Mouse (Mus musculus): Measurements from ENCODE around the gene Pomt2. TPM values are rescaled to one million over a fixed set of nuclear protein-coding genes. Genes with fewer than 3 reads are reported as not detected.
"Not testable (repeated sequence)": the region's sequence is repeated elsewhere in the genome, so short reads cannot be mapped to it uniquely, and the experiment has no call there.

The Pomt2 gene
- polyA plus RNA-seq, 1 experiment: 0.09 TPM

- H3K4me1 ChIP-seq (ENCODE audit: control insufficient read depth): peaks cover 21% of the 10 kb centered on the region
- no peaks in the 10 kb centered on the region for H3K27me3 ChIP-seq (ENCODE audit: control insufficient read depth)
- H3K4me3 ChIP-seq (replicated peaks): peak overlapping the region; percentile 48
- peaks cover 27% of the 10 kb centered on the region for H3K9me3 ChIP-seq (ENCODE audit: control insufficient read depth, low read length)
- peaks cover 25% of the 10 kb centered on the region for H3K36me3 ChIP-seq (ENCODE audit: control insufficient read depth)
- TF ChIP-seq GATA1 (IDR thresholded peaks at IDR 0.05; ENCODE audit: low read length) (no peak), TAL1 (IDR thresholded peaks at IDR 0.05; ENCODE audit: low read length) (no peak)
Observed at GRCm38 (mm10) chr12:87157361-87157760, 9.6 kb upstream of the Pomt2 start.

DNA sequence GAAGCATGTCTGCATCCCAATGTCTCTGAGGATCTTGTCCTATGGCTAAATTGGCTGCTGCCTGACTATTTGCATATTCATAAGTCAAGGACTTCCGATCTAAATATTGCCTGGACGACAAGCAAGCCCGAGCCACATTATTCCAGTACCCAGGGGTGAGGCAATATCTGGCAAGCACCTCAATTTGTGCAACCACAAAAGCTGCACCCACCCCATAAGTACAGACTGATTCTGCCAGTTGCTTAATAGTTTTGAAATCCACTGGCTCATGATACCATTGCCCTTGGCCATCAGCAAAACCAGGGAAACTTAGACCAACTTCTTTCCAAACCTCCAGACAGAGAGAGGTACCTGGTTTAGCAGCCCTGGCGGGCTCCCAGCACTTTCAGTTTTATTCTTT lies 6.7 kb upstream of the Pomt2 start:
- Histone ChIP-seq H3K36me3 (ENCODE audit: control insufficient read depth) (peaks cover 16% of the 10 kb centered on the region), H3K9me3 (ENCODE audit: control insufficient read depth, low read length) (peaks cover 39% of the 10 kb centered on the region)
- H3K4me3 ChIP-seq (replicated peaks); H3K4me1 ChIP-seq (ENCODE audit: control insufficient read depth); H3K27me3 ChIP-seq (ENCODE audit: control insufficient read depth): not testable (repeated sequence)

DNA sequence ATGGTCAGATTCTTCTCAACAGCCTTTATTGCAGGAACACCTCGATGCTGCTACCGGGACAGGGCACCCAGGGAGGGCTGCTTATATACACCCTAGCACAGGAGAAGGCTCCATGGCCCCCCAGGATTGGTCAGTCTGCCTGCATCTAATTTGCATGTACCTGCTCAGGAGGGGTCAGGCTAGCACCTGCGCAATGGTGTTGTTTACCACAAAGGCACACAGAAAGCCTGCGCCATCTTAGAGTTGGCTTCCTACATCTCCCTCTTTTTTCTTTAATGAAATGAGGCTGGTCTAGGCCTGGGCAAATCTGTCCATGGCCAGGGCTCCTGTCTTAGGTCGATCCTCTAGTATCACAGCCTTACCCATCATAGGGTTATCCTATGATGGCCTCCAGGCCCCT lies 1.7 kb upstream of the Pomt2 start:
- peaks cover 29% of the 10 kb centered on the region for H3K9me3 ChIP-seq (ENCODE audit: control insufficient read depth, low read length)
- TF ChIP-seq GATA1 (IDR thresholded peaks at IDR 0.05; ENCODE audit: low read length) (no peak), TAL1 (IDR thresholded peaks at IDR 0.05; ENCODE audit: low read length) (no peak)
- peaks cover 9% of the 10 kb centered on the region for H3K36me3 ChIP-seq (ENCODE audit: control insufficient read depth)
- no peak overlapping the region for H3K4me3 ChIP-seq (replicated peaks)
- H3K27me3 ChIP-seq (ENCODE audit: control insufficient read depth): no peaks in the 10 kb centered on the region
- H3K4me1 ChIP-seq (ENCODE audit: control insufficient read depth): peaks cover 25% of the 10 kb centered on the region

- H3K36me3 ChIP-seq (ENCODE audit: control insufficient read depth): peaks cover 9% of the 10 kb centered on the region
- H3K9me3 ChIP-seq (ENCODE audit: control insufficient read depth, low read length): peaks cover 20% of the 10 kb centered on the region
- H3K4me1 ChIP-seq (ENCODE audit: control insufficient read depth): peaks cover 25% of the 10 kb centered on the region
- TF ChIP-seq GATA1 (IDR thresholded peaks at IDR 0.05; ENCODE audit: low read length) (no peak), TAL1 (IDR thresholded peaks at IDR 0.05; ENCODE audit: low read length) (no peak)
- peak overlapping the region; percentile 97 for H3K4me3 ChIP-seq (replicated peaks)
- no peaks in the 10 kb centered on the region for H3K27me3 ChIP-seq (ENCODE audit: control insufficient read depth)
Observed at GRCm38 (mm10) chr12:87148136-87148535, 368 bp upstream of the Pomt2 start.

DNA sequence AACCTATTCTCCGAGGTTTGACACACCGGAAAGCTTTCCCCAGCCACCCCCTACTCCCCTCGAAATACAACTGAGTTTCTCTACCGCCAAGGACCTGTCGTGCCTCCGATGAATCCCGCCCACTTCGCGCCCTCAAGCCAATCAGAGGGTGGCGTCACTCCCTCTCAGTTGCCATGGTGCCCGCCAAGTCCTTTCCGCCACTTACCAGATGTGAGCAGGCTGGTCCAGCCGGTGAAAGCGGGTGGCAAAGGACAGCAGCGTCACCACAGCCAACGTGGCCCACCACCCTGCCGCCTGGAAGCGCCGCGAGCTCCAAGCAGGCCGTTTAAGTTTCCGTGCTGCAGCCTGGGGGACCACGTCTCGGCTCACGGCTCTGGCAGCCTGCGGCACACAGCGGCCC lies 802 bp downstream of the Pomt2 start, which contains the start of gene Gstz1:
Gene Gstz1, plus strand, starts transcription at position 200 of the 400 bp plus-strand sequence.
- Histone ChIP-seq H3K4me1 (ENCODE audit: control insufficient read depth) (peaks cover 25% of the 10 kb centered on the region), H3K27me3 (ENCODE audit: control insufficient read depth) (no peaks in the 10 kb centered on the region), H3K36me3 (ENCODE audit: control insufficient read depth) (peaks cover 9% of the 10 kb centered on the region), H3K9me3 (ENCODE audit: control insufficient read depth, low read length) (peaks cover 12% of the 10 kb centered on the region), H3K4me3 (replicated peaks) (peak within 1 kb of the TSS; percentile 97)
- no peak for TF ChIP-seq TAL1 (IDR thresholded peaks at IDR 0.05; ENCODE audit: low read length)
- no peak for TF ChIP-seq GATA1 (IDR thresholded peaks at IDR 0.05; ENCODE audit: low read length)

- H3K4me3 ChIP-seq (replicated peaks): no peak overlapping the region
- no peak for TF ChIP-seq GATA1 (IDR thresholded peaks at IDR 0.05; ENCODE audit: low read length)
- no peak for TF ChIP-seq TAL1 (IDR thresholded peaks at IDR 0.05; ENCODE audit: low read length)
- no peaks in the 10 kb centered on the region for H3K27me3 ChIP-seq (ENCODE audit: control insufficient read depth)
- H3K36me3 ChIP-seq (ENCODE audit: control insufficient read depth): peaks cover 7% of the 10 kb centered on the region
- H3K9me3 ChIP-seq (ENCODE audit: control insufficient read depth, low read length): no peaks in the 10 kb centered on the region
- H3K4me1 ChIP-seq (ENCODE audit: control insufficient read depth): peaks cover 15% of the 10 kb centered on the region
Observed at GRCm38 (mm10) chr12:87142156-87142555, 5.6 kb downstream of the Pomt2 start.

DNA sequence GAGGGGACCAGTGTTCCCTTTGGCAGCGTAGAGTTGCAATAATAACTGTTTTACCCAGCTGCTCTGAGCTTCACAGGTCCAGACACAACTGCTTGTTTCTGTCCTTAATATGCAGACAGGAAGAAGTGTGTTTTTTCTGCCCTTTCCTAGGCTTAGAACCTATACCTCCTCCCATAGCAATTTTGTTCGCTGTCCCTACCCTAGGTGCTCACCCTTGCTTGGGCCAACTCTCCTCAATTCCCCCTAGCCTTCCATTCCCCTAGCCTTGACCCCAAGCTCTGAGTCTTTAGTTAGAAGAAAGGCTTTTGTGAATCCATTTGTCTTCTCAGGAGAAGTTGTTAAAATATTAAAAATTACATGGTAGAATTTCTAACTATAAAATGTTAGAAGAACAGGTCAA lies 9.0 kb downstream of the Pomt2 start:
- Histone ChIP-seq H3K4me3 (replicated peaks) (no peak overlapping the region), H3K9me3 (ENCODE audit: control insufficient read depth, low read length) (no peaks in the 10 kb centered on the region), H3K27me3 (ENCODE audit: control insufficient read depth) (no peaks in the 10 kb centered on the region), H3K4me1 (ENCODE audit: control insufficient read depth) (no peaks in the 10 kb centered on the region), H3K36me3 (ENCODE audit: control insufficient read depth) (peaks cover 7% of the 10 kb centered on the region)
- no peak for TF ChIP-seq TAL1 (IDR thresholded peaks at IDR 0.05; ENCODE audit: low read length)
- TF ChIP-seq GATA1 (IDR thresholded peaks at IDR 0.05; ENCODE audit: low read length): no peak

- peaks cover 7% of the 10 kb centered on the region for H3K36me3 ChIP-seq (ENCODE audit: control insufficient read depth)
- no peaks in the 10 kb centered on the region for H3K27me3 ChIP-seq (ENCODE audit: control insufficient read depth)
- no peaks in the 10 kb centered on the region for H3K4me1 ChIP-seq (ENCODE audit: control insufficient read depth)
- TF ChIP-seq TAL1 (IDR thresholded peaks at IDR 0.05; ENCODE audit: low read length) (no peak), GATA1 (IDR thresholded peaks at IDR 0.05; ENCODE audit: low read length) (no peak)
- no peaks in the 10 kb centered on the region for H3K9me3 ChIP-seq (ENCODE audit: control insufficient read depth, low read length)
- H3K4me3 ChIP-seq (replicated peaks): no peak overlapping the region
Observed at GRCm38 (mm10) chr12:87138342-87138701, 9.4 kb downstream of the Pomt2 start.

- TF ChIP-seq TAL1 (IDR thresholded peaks at IDR 0.05; ENCODE audit: low read length) (no peak), GATA1 (IDR thresholded peaks at IDR 0.05; ENCODE audit: low read length) (no peak)
- Histone ChIP-seq H3K27me3 (ENCODE audit: control insufficient read depth) (no peaks in the 10 kb centered on the region), H3K9me3 (ENCODE audit: control insufficient read depth, low read length) (no peaks in the 10 kb centered on the region), H3K4me1 (ENCODE audit: control insufficient read depth) (peaks cover 5% of the 10 kb centered on the region), H3K4me3 (replicated peaks) (no peak overlapping the region), H3K36me3 (ENCODE audit: control insufficient read depth) (peaks cover 7% of the 10 kb centered on the region)
Observed at GRCm38 (mm10) chr12:87137439-87138341, 10.1 kb downstream of the Pomt2 start.
